Mouse (Mus musculus): ENCODE results near the gene Def6.

DNA sequence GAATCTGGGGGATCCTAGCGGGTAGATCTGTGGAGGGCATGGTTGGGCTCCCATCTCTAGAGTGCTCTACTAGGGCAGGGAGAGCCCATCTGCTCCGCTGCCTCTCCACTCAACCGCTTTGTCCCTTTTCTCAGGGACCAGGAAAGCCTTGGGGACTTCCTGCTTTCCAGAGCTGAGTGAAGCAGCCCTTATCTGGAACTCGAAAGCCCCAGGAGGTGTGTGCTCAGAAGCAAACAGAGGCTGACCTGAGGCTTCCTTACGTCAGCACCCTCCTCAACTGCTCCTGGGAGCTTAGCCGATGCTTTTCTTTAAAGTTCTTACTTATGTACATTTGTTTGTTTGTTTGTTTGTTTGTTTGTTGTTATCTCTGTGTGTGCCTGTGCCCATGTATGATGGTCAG is 65.3 kb downstream of the Def6 start:
- TF ChIP-seq CTCF (IDR thresholded peaks at IDR 0.05; ENCODE audit: insufficient read depth, low read depth, low read length) (no peak), POLR2A (IDR thresholded peaks at IDR 0.05; ENCODE audit: insufficient read depth, low read depth, low read length) (no peak)

Data from olfactory bulb, adult 2 months (tissue).